Mouse (Mus musculus) mature B cell (primary cell): ENCODE measurements around the gene Sptssa.
"Not testable (repeated sequence)": the region's sequence is repeated elsewhere in the genome, so short reads cannot be mapped to it uniquely, and the experiment has no call there.

Experiments used
- in situ Hi-C: fragments of 300-500 bp; cut with MboI; formaldehyde crosslinking; loops from 2 replicates; pipeline ENCODE4 v1.14.3; 2019

The Sptssa gene

GRCm38 (mm10) chr12:54656396-54657171 lies at the start of gene Sptssa:
Gene Sptssa (minus strand): TSS chr12:54656573.
- in situ Hi-C loops: no loop called here

DNA sequence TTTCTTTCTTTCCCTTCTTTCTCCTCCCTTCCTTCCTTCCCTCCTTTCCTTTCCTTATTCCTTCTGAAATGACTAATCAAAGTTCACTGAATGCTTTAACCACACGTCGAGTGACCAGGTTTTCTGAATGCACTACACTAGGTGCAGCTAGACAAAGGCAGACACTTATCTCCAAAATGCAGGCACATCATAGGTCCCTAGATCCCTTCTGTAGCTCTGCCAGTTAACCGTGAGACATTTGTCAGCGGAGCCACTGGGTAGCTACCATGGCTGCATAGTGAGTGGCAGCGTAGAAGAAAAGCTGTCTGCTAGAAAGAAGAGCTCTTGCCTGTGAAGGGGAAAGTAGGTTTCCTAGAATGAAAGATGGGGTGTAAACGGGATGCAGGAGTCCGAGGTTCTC lies 43.0 kb upstream of the Sptssa start:
- in situ Hi-C loops: no loop called here

DNA sequence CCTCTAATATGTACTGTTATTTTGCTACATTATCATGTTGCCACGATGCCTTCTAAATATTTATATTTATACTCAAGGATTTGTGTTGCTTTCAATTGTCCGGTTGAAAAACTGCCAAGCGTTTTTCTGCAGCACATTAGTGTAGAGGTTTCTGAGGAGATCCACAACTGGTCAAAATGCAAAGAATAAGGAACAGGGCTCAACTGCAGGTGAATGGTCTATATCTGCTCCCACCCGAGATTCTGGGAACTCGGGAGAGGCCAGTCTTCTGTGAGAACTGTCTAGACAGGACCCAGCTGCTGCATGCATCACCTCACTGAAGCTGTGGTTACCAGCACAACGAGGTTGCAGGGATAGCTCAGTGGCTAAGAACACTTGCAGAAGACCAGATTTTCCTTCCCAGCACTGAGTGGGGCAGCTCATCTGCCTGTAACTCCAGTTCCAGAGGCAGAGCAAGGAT lies 41.4 kb upstream of the Sptssa start:
- in situ Hi-C loops: no loop called here

DNA sequence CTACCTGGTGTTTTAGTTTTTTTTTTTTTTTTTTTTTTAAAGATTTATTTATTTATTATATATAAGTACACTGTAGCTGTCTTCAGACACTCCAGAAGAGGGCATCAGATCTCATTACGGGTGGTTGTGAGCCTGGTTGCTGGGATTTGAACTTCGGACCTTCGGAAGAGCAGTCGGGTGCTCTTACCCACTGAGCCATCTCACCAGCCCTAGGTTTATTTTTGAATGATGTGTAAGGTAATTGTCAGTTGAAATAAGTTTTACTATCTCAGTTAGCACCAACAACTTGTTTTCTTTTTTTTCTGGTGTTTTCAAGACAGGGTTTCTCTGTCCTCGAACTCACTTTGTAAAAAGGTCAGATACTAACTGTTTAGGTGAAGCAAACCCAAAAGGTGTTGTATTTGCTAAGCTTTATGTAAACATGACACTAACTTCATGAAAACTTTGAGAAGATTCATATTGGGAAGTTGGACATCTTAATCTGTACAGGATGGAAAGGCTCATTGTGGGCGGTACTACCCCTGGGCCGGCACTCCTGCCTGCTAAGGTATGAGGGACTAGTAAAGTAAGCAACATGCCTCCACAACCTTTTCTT lies 40.7 kb upstream of the Sptssa start:
- in situ Hi-C loops: no loop called here

DNA sequence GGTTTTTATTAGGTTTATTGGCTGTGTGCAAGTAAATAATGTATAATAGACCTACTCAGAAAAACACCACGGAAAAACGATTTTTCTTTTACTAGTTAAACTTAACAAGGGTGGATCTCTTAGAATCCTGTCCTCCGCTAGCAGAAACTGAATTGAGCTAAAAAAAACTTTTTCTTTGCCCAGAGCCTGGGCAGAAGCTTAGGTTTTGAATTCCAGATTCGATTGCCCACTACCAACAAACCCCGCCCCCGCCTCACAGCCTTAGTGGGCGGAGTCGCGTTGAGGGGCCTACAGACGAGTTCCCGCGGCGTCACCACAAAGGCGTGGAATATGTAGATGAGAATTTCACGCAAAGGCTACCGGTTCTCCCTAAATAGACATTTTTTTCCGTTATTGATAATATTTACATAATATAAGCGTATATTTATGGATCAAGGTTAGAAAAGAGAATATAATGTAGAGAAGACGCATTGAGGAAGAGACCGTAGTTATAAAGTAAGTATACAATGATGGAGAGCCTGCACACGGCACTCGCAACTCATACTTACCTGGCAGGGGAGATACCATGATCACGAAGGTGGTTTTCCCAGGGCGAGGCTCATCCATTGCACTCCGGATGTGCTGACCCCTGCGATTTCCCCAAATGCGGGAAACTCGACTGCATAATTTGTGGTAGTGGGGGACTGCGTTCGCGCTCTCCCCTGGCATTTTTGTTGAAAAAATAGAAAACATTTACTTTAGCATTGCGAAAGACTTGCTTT lies 40.0 kb upstream of the Sptssa start:
- in situ Hi-C loops: no loop called here

DNA sequence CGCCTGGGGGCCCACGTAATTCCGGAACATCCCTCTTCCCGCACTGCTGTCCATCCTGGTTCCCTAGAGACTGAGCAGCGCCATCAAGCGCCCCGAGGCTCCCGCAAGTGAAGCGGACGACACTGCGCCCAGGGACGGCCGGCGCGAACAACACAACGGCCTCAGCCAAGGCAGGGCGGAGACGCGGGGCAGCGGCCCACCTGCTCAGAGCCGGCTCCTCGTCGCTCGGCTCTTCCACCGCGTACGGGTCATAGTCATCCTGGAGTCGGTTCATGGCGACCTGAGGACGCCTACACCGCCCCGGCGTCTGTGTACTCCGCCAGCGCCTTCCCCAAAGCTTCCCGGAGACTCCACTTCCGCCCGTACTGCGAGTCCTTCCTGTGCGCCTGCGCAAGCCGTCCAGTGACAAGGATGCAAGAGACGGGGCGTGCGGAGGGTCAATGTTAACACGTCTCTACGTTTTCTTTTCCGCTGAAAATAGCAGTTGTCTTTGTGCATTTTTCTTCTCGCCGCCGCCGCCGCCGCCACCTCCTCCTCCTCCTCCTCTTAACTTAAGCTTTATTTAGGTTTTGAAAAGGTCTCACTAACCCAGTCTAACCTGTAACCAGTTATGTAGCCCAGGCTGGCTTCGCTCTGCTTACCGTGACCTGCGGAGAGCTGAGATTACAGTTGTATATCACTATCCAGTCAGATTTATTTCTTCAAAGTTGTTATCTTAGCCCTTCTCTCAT lies 39.3 kb upstream of the Sptssa start, which contains the start of gene Eapp:
Gene Eapp, minus strand, starts transcription at position 387 of the 731 bp plus-strand sequence.
- in situ Hi-C loops: no loop called here

DNA sequence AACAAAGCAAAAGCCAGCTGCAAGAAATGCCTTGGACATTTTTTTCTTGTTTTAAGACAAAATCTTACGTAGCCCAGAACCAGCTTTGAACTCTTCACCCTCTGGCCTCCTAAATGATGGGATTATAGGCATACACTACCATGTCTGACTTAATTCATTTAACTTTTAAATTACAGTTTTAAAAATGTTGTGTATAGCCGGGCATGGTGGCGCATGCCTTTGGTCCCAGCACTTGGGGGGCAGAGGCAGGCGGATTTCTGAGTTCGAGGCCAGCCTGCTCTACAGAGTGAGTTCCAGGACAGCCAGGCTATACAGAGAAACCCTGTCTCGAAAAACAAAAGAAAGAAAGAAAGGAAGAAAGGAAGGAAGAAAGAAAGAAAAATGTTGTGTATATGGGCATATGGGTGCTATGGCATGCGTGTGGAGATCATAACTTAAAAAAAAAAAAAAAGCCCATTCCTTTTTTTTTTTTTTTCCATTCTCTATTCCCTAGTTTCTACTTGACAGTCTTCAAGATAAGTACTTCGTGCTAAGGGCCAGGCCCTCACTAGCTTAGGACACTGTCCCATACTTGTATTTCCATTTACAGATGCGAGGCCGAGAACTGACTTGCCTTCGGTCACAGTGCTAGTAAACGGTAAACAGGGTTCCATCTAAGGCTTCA lies 38.6 kb upstream of the Sptssa start:
- in situ Hi-C loops: no loop called here

DNA sequence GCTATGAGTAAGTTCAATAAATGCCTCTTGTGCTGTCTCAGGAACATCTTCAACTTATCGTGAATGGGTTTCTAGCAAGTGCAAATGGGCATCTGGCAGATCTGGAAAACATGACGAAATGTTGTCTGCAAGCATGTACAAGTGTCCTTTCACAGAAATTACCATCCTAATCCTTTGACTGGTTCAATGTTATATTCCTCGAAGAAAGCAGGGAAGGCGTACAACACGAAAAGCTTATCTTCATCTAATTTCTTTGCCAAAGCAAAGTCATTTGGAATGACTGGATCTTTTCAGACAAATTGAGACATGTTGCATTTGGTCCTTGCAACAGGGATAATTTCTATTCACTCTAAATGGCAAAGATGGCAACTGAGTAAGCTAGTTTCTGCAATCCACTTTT lies 32.7 kb upstream of the Sptssa start:
- in situ Hi-C loops: no loop called here

DNA sequence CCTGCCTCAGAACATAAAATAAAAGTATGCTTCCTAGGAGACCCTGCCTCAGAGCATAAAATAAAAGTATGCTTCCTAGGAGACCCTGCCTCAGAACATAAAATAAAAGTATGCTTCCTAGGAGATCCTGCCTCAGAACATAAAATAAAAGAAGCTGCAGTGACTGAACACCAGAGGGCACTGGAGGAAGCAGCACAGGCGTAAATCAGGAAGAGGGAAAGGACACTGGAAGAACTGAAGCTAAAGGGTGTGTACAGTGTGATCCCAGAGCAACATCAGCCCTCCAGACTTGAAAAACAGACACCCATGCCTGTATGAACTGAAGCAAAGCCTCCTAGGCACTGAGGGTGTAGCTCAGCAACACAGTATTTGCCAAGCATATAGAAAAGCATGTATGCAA lies 26.8 kb upstream of the Sptssa start:
- in situ Hi-C loops: no loop called here

- in situ Hi-C loops: no loop called here
Observed at GRCm38 (mm10) chr12:54676709-54677108, 20.3 kb upstream of the Sptssa start.

DNA sequence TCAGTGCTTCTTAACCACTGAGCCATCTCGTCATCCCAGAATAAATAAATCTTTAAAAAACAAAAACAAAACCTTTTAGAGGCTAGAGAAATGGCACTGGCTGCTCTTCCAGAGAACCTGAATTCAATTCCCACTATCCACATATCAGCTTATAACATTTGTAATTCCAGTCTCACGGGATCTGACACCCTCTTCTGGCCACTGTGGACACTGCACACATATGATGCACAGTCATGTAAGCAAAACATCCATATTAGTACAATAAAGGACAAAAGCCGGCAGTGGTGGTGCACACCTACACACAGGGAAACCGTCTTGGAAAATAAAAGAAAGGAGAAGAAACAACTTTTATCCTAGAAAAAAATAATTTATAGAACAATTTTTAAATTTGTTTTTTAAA lies 19.0 kb upstream of the Sptssa start:
- in situ Hi-C loops: no loop called here

GRCm38 (mm10) chr12:54671262-54671661 lies 14.9 kb upstream of the Sptssa start:
- in situ Hi-C loops: no loop called here

DNA sequence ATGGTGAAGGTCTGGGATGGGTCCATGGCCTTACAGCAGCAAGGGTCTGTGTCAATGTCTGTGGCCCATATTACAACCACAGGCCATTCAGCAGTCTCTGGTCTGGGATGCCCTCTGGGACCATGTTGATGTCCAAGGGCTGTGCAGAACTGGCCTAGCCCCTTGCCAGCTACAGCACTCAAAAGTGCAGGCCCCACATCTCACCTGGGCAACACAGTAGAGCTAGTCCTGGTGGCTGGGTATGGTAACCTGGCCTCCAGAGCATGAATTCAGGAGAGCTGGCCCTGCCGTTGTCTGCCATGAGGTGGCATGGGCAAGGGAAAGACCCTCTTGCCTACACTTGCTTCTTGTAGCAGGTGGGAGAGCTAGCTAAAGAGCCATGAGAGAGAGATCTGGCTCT lies 11.8 kb upstream of the Sptssa start:
- in situ Hi-C loops: no loop called here

- in situ Hi-C loops: no loop called here
Observed at GRCm38 (mm10) chr12:54665526-54665925, 9.2 kb upstream of the Sptssa start.

DNA sequence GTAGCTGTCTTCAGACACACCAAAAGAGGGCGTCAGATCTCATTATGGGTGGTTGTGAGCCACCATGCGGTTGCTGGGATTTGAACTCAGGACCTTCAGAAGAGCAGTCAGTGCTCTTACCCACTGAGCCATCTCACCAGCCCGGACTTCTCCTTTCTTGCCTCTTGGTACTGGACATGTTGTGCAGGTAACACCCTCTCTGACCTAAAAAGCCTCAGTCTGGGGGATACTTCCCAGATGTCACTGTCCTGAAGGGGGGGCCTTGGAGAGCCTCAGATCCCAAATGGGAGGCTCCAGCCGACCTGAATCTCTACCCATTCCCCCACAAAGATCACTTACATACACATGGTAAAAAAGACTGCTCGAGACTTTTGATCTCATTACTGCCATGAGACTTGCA lies 5.1 kb upstream of the Sptssa start:
- in situ Hi-C loops: not testable (repeated sequence)

GRCm38 (mm10) chr12:54659901-54660300 lies 3.5 kb upstream of the Sptssa start:
- in situ Hi-C loops: no loop called here

DNA sequence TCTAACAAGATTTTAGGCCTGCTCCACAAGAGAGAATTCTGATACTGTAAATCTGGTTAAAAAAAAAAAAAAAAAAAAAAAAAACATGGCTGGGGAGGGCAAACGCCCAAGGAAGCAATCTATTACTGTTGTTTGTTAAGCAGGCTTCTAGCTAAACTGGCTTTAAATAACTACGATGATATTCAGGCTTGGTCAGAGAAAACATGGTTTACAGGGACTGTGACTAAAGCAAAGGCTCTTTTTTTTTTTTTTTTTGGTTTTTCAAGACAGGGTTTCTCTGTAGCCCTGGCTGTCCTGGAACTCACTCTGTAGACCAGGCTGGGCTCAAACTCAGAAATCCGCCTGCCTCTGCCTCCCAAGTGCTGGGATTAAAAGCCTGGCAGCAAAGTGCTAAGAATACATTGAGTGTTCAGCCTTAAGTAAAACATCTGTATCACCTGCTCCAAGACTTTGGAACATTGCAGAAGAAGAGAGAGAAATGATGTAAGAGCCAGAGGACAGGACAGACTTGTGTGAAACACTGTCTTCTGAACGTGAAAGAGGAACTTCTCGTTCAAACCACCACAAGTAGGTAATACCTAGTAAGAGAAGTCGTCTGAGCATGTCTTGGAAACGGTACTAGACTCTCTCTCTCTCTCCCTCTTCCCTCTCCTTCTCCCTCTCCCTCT lies 2.2 kb upstream of the Sptssa start:
- in situ Hi-C loops: no loop called here

GRCm38 (mm10) chr12:54657951-54658350 lies 1.6 kb upstream of the Sptssa start:
- in situ Hi-C loops: no loop called here

DNA sequence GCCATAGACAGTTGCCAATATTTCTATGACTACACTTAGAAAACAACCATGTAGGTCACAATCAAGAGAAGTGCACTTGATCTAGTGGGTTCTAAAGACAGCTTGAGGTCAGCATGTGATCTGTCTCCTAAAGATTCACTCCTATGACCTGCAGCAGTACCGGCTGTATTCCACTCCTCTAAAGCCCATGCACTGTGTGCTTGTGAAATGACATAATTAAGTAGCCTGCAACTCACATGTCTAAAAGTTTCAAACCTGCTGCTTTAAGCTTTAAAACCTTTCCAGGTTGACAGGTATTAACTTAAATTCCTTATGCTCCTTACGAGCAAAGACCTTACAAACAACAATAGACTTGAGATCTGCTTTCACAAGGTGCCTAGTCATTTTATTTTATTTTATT lies 853 bp upstream of the Sptssa start:
- in situ Hi-C loops: no loop called here

DNA sequence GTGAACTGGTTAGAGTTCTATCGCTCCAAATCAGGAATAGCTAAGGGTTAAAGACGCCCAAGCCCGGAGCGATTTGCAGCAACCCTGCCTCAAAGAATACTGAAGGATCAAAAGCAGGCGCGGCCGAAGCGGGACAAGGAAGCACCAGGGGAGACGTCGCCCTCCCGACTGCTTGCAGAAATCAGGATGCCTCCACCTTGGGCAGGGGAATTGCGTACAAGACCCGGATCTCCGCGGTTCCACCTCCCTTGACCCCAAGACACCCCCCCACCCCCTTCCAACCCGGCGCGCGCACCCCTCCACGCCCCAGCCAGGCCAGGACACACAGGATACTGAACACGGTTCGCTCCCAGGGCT lies 356 bp downstream of the Sptssa start:
- in situ Hi-C loops: no loop called here
